Mouse (Mus musculus) lung, postnatal 0 days (tissue): ENCODE data around the gene Ddx19a. TPM values are rescaled to one million over a fixed set of nuclear protein-coding genes. Genes with fewer than 3 reads are reported as not detected.
"Not testable (repeated sequence)": the region's sequence is repeated elsewhere in the genome, so short reads cannot be mapped to it uniquely, and the experiment has no call there.

Source experiments
- ATAC-seq: fragments of 200-750 bp; cut with Nextera tagmentation; 2 replicates; pipeline ENCODE4 v1.8.0; 2017; ENCODE audit warnings: moderate library complexity
- DNase-seq: peaks from one replicate; pipeline ENCODE4 v3.0.0-alpha.2; 2016; ENCODE audit warnings: low spot score
- H3K27ac ChIP-seq: fragments of 300-500 bp; sonication (generic); 2 replicates; pipeline ENCODE4 v1.5.1; 2014; ENCODE audit warnings: antibody characterized with exemption, mild to moderate bottlenecking, low read length, mixed read lengths
- H3K27me3 ChIP-seq: fragments of 300-500 bp; sonication (generic); replicated peaks from 2 replicates; pipeline ENCODE4 v1.6.1; 2014; ENCODE audit warnings: low read length, mixed read lengths; ENCODE audit not compliant: insufficient read depth
- H3K36me3 ChIP-seq: fragments of 300-500 bp; sonication (generic); 2 replicates; pipeline ENCODE4 v1.6.1; 2014; ENCODE audit warnings: low read length, mixed read lengths; ENCODE audit not compliant: insufficient read depth
- H3K4me1 ChIP-seq: fragments of 300-500 bp; sonication (generic); 2 replicates; pipeline ENCODE4 v1.6.1; 2014; ENCODE audit warnings: antibody characterized with exemption, low read depth, low read length, mixed read lengths; ENCODE audit not compliant: insufficient read depth
- H3K4me2 ChIP-seq: fragments of 300-500 bp; sonication (generic); replicated peaks from 2 replicates; pipeline ENCODE4 v1.6.1; 2014; ENCODE audit warnings: low read depth, mild to moderate bottlenecking, low read length, moderate library complexity, mixed read lengths
- H3K4me3 ChIP-seq: fragments of 300-500 bp; sonication (generic); 2 replicates; pipeline ENCODE4 v1.5.1; 2014; ENCODE audit warnings: low read depth, low read length
- H3K9ac ChIP-seq: fragments of 300-500 bp; sonication (generic); replicated peaks from 2 replicates; pipeline ENCODE4 v1.6.1; 2014; ENCODE audit warnings: low read depth, mild to moderate bottlenecking
- H3K9me3 ChIP-seq: fragments of 300-500 bp; sonication (generic); 2 replicates; pipeline ENCODE4 v1.6.1; 2016; ENCODE audit warnings: low read length, mixed read lengths
- CTCF ChIP-seq: IDR thresholded peaks from 2 replicates; pipeline ENCODE4 v1.5.1; 2016; ENCODE audit warnings: antibody characterized with exemption, mild to moderate bottlenecking
- EP300 ChIP-seq: IDR thresholded peaks from 2 replicates; pipeline ENCODE4 v1.6.1; 2016; ENCODE audit warnings: antibody characterized with exemption, mild to moderate bottlenecking, control low read depth
- WGBS: fragments of 180-500 bp; shearing (Covaris S2); extraction: QIAGEN DNeasy Blood & Tissue Kit; methylation state at CpG from one replicate; pipeline ENCODE4 v1.1.7; 2014; 5-methylcytosine and 5-hydroxymethylcytosine counted together
- polyA plus RNA-seq: library from polyadenylated mRNA; unstranded; fragments of >200 nt; fragmentation: Nextera tagmentation; extraction: Ambion mirVana; gene quantifications from 2 replicates; pipeline ENCODE4 v1.2.1, GENCODE M21; 2015

Gene Ddx19a
- polyA plus RNA-seq, 1 experiment from 2014 or later, result 8.4 TPM

GRCm38 (mm10) chr8:111033482-111034215, 36.0 kb upstream of the Ddx19a start:
- Histone ChIP-seq H3K27me3 (no peaks in the 10 kb centered on the region), H3K4me2 (peak overlapping the region; percentile 65), H3K9me3 (no peaks in the 10 kb centered on the region), H3K4me1 (no peaks in the 10 kb centered on the region), H3K27ac (peak overlapping the region; percentile 85), H3K36me3 (peaks cover 12% of the 10 kb centered on the region; the same call in 1 of the 2 replicates), H3K4me3 (peak overlapping the region; percentile 77), H3K9ac (peak overlapping the region; percentile 66)
- DNase-seq, result peak; percentile 100
- WGBS, result 7% methylated on average over 36 of the region's 37 CpGs
- 0 out of 2 replicates have a peak, but pooled peaks have one; percentile 17 for TF ChIP-seq EP300
- TF ChIP-seq CTCF, result no peak
- ATAC-seq, result peak; percentile 99

GRCm38 (mm10) chr8:111032916-111033315, 35.3 kb upstream of the Ddx19a start, which contains the start of gene Aars:
Gene Aars, plus strand, starts transcription at chr8:111033144.
- ATAC-seq, result no peak
- peak within 1 kb of the TSS; percentile 65 for H3K4me2 ChIP-seq
- DNase-seq, result no peak
- TF ChIP-seq EP300, result no peak
- TF ChIP-seq CTCF, result no peak
- no peaks in the 10 kb centered on the region for H3K4me1 ChIP-seq
- H3K27ac ChIP-seq, result peak within 1 kb of the TSS; percentile 85
- H3K36me3 ChIP-seq, result 0 out of 2 replicates have a peak, but pooled peaks cover 5% of the 10 kb centered on the region
- H3K9ac ChIP-seq, result peak within 1 kb of the TSS; percentile 66
- H3K9me3 ChIP-seq, result no peaks in the 10 kb centered on the region
- H3K4me3 ChIP-seq, result peak within 1 kb of the TSS; percentile 77
- H3K27me3 ChIP-seq, result no peaks in the 10 kb centered on the region
- WGBS, result 88% methylated on average over 7 of the region's 7 CpGs

GRCm38 (mm10) chr8:111031572-111031971, 34.0 kb upstream of the Ddx19a start, which contains the start of gene Ddx19b:
Gene Ddx19b, minus strand, starts transcription at chr8:111031751.
- DNase-seq (no peak), ATAC-seq (no peak)
- TF ChIP-seq EP300, result no peak
- no peak for TF ChIP-seq CTCF
- WGBS, result 94% methylated on average over 19 of the region's 19 CpGs
- H3K36me3 ChIP-seq, result no peaks in the 10 kb centered on the region
- no peaks in the 10 kb centered on the region for H3K27me3 ChIP-seq
- no peak within 1 kb of the TSS for H3K4me3 ChIP-seq
- H3K27ac ChIP-seq, result no peak within 1 kb of the TSS
- H3K9ac ChIP-seq, result no peak within 1 kb of the TSS
- no peaks in the 10 kb centered on the region for H3K9me3 ChIP-seq
- H3K4me2 ChIP-seq, result no peak within 1 kb of the TSS
- no peaks in the 10 kb centered on the region for H3K4me1 ChIP-seq

- Histone ChIP-seq H3K27ac (no peak overlapping the region), H3K4me2 (no peak overlapping the region), H3K9ac (no peak overlapping the region), H3K9me3 (no peaks in the 10 kb centered on the region), H3K27me3 (no peaks in the 10 kb centered on the region), H3K4me1 (no peaks in the 10 kb centered on the region), H3K4me3 (no peak overlapping the region), H3K36me3 (no peaks in the 10 kb centered on the region)
- ATAC-seq (no peak), DNase-seq (no peak)
- TF ChIP-seq CTCF (no peak), EP300 (no peak)
- 69% methylated on average over 6 of the region's 6 CpGs for WGBS
Measured at GRCm38 (mm10) chr8:111030045-111030444, 32.4 kb upstream of the Ddx19a start.

GRCm38 (mm10) chr8:111029589-111029988, 32.0 kb upstream of the Ddx19a start:
- ATAC-seq (no peak), DNase-seq (no peak)
- Histone ChIP-seq H3K9ac (no peak overlapping the region), H3K36me3 (no peaks in the 10 kb centered on the region), H3K4me3 (no peak overlapping the region), H3K27me3 (no peaks in the 10 kb centered on the region), H3K9me3 (no peaks in the 10 kb centered on the region), H3K27ac (no peak overlapping the region), H3K4me1 (no peaks in the 10 kb centered on the region), H3K4me2 (no peak overlapping the region)
- WGBS, result 44% methylated on average over 4 of the region's 4 CpGs
- TF ChIP-seq EP300 (no peak), CTCF (no peak)

GRCm38 (mm10) chr8:111027391-111027937, 29.9 kb upstream of the Ddx19a start:
- Histone ChIP-seq H3K9me3 (no peaks in the 10 kb centered on the region), H3K4me3 (peak overlapping the region; percentile 60), H3K27ac (peak overlapping the region; percentile 74), H3K36me3 (no peaks in the 10 kb centered on the region), H3K27me3 (no peaks in the 10 kb centered on the region), H3K4me1 (no peaks in the 10 kb centered on the region), H3K4me2 (peak overlapping the region; percentile 72), H3K9ac (peak overlapping the region; percentile 79)
- peak; percentile 98 for ATAC-seq
- TF ChIP-seq CTCF (no peak), EP300 (no peak)
- WGBS, result under 1% methylated on average over 31 of the region's 31 CpGs
- peak; percentile 95 for DNase-seq

- H3K9ac ChIP-seq, H3K4me1 ChIP-seq, H3K9me3 ChIP-seq, ATAC-seq, DNase-seq, H3K4me3 ChIP-seq, H3K27ac ChIP-seq, H3K27me3 ChIP-seq, H3K36me3 ChIP-seq, H3K4me2 ChIP-seq: not testable (repeated sequence)
- WGBS, result 100% methylated on average over 1 of the region's 2 CpGs
Measured at GRCm38 (mm10) chr8:111026609-111027008, 29.0 kb upstream of the Ddx19a start.

- WGBS, result 62% methylated on average over 8 of the region's 10 CpGs
- not testable (repeated sequence) for DNase-seq
Measured at GRCm38 (mm10) chr8:111010230-111010991, 12.8 kb upstream of the Ddx19a start.

More at GRCm38 (mm10) chr8:111010230-111010991, 12.8 kb upstream of the Ddx19a start:
- H3K36me3 ChIP-seq, result peaks cover 23% of the 10 kb centered on the region
- not testable (repeated sequence) for H3K27me3 ChIP-seq, H3K9ac ChIP-seq, H3K4me1 ChIP-seq, H3K4me2 ChIP-seq, H3K9me3 ChIP-seq, H3K27ac ChIP-seq, H3K4me3 ChIP-seq
- ATAC-seq, result peak; percentile 80
